Mouse (Mus musculus): Measurements from ENCODE around the gene Adam8. TPM values are rescaled to one million over a fixed set of nuclear protein-coding genes. Genes with fewer than 3 reads are reported as not detected.

Adam8 gene
- polyA plus RNA-seq, 1 experiment from 2014 or later, result 3.2 TPM

GRCm38 (mm10) chr7:139944291-139945240, 47.8 kb downstream of the Adam8 start:
- H3K4me3 ChIP-seq (ENCODE audit: low read depth, low read length), result peak overlapping the region; percentile 26

GRCm38 (mm10) chr7:139943674-139944281, 48.6 kb downstream of the Adam8 start, which contains the start of gene Utf1:
TSS of gene Utf1 (plus strand) at chr7:139943789.
- Histone ChIP-seq H3K27ac (ENCODE audit: low read depth, low read length) (no peak within 1 kb of the TSS), H3K4me1 (ENCODE audit: control insufficient read depth, insufficient read depth, low read length) (peaks cover 8% of the 10 kb centered on the region), H3K27me3 (ENCODE audit: control insufficient read depth, insufficient read depth, low read length) (peaks cover 46% of the 10 kb centered on the region), H3K9ac (replicated peaks; ENCODE audit: low read depth, low read length) (no peak within 1 kb of the TSS), H3K4me3 (ENCODE audit: low read depth, low read length) (peak within 1 kb of the TSS; percentile 26), H3K9me3 (ENCODE audit: control insufficient read depth, low read length) (no peaks in the 10 kb centered on the region), H3K36me3 (ENCODE audit: control insufficient read depth, insufficient read depth, low read length) (no peaks in the 10 kb centered on the region), H3K4me2 (ENCODE audit: low read depth, low read length) (peak within 1 kb of the TSS; percentile 43)
- peak; percentile 58; the same call in 1 of the 2 replicates for ATAC-seq (ENCODE audit: low read depth)
- WGBS, result 2% methylated on average over 56 of the region's 59 CpGs

More at GRCm38 (mm10) chr7:139944291-139945240, 47.8 kb downstream of the Adam8 start:
- peaks cover 48% of the 10 kb centered on the region for H3K27me3 ChIP-seq (ENCODE audit: control insufficient read depth, insufficient read depth, low read length)
- H3K4me2 ChIP-seq (ENCODE audit: low read depth, low read length), result peak overlapping the region; percentile 43
- H3K9me3 ChIP-seq (ENCODE audit: control insufficient read depth, low read length), result no peaks in the 10 kb centered on the region
- 3% methylated on average over 67 of the region's 68 CpGs for WGBS
- no peak overlapping the region for H3K27ac ChIP-seq (ENCODE audit: low read depth, low read length)
- no peak for ATAC-seq (ENCODE audit: low read depth)
- peaks cover 8% of the 10 kb centered on the region for H3K4me1 ChIP-seq (ENCODE audit: control insufficient read depth, insufficient read depth, low read length)
- H3K36me3 ChIP-seq (ENCODE audit: control insufficient read depth, insufficient read depth, low read length), result no peaks in the 10 kb centered on the region
- no peak overlapping the region for H3K9ac ChIP-seq (replicated peaks; ENCODE audit: low read depth, low read length)

- WGBS, result 66% methylated on average over 16 of the region's 16 CpGs
- no peaks in the 10 kb centered on the region for H3K9me3 ChIP-seq (ENCODE audit: control insufficient read depth, low read length)
- peaks cover 30% of the 10 kb centered on the region for H3K27me3 ChIP-seq (ENCODE audit: control insufficient read depth, insufficient read depth, low read length)
These were observed 51.7 kb downstream of the Adam8 start for GRCm38 (mm10) chr7:139940476-139941209.

GRCm38 (mm10) chr7:139937810-139938209, 54.6 kb downstream of the Adam8 start:
- 74% methylated on average over 5 of the region's 5 CpGs for WGBS
- H3K4me3 ChIP-seq (ENCODE audit: low read depth, low read length), result no peak overlapping the region
- no peaks in the 10 kb centered on the region for H3K36me3 ChIP-seq (ENCODE audit: control insufficient read depth, insufficient read depth, low read length)
- H3K9ac ChIP-seq (replicated peaks; ENCODE audit: low read depth, low read length), result no peak overlapping the region
- H3K27me3 ChIP-seq (ENCODE audit: control insufficient read depth, insufficient read depth, low read length), result peaks cover 2% of the 10 kb centered on the region
- H3K9me3 ChIP-seq (ENCODE audit: control insufficient read depth, low read length), result no peaks in the 10 kb centered on the region
- no peaks in the 10 kb centered on the region for H3K4me1 ChIP-seq (ENCODE audit: control insufficient read depth, insufficient read depth, low read length)
- no peak for ATAC-seq (ENCODE audit: low read depth)
- no peak overlapping the region for H3K4me2 ChIP-seq (ENCODE audit: low read depth, low read length)
- no peak overlapping the region for H3K27ac ChIP-seq (ENCODE audit: low read depth, low read length)

More at GRCm38 (mm10) chr7:139940476-139941209, 51.7 kb downstream of the Adam8 start:
- Histone ChIP-seq H3K4me1 (ENCODE audit: control insufficient read depth, insufficient read depth, low read length) (peaks cover 8% of the 10 kb centered on the region), H3K27ac (ENCODE audit: low read depth, low read length) (no peak overlapping the region), H3K36me3 (ENCODE audit: control insufficient read depth, insufficient read depth, low read length) (no peaks in the 10 kb centered on the region), H3K9ac (replicated peaks; ENCODE audit: low read depth, low read length) (no peak overlapping the region), H3K4me2 (ENCODE audit: low read depth, low read length) (no peak overlapping the region), H3K4me3 (ENCODE audit: low read depth, low read length) (no peak overlapping the region)
- ATAC-seq (ENCODE audit: low read depth), result no peak

- H3K9me3 ChIP-seq (ENCODE audit: control insufficient read depth, low read length), result no peaks in the 10 kb centered on the region
- H3K9ac ChIP-seq (replicated peaks; ENCODE audit: low read depth, low read length), result no peak overlapping the region
- 92% methylated on average over 3 of the region's 3 CpGs for WGBS
- no peaks in the 10 kb centered on the region; the same call in 1 of the 2 replicates for H3K27me3 ChIP-seq (ENCODE audit: control insufficient read depth, insufficient read depth, low read length)
- no peaks in the 10 kb centered on the region for H3K4me1 ChIP-seq (ENCODE audit: control insufficient read depth, insufficient read depth, low read length)
- H3K27ac ChIP-seq (ENCODE audit: low read depth, low read length), result no peak overlapping the region
- H3K4me3 ChIP-seq (ENCODE audit: low read depth, low read length), result no peak overlapping the region
- no peaks in the 10 kb centered on the region; the same call in 1 of the 2 replicates for H3K36me3 ChIP-seq (ENCODE audit: control insufficient read depth, insufficient read depth, low read length)
- no peak for ATAC-seq (ENCODE audit: low read depth)
- no peak overlapping the region for H3K4me2 ChIP-seq (ENCODE audit: low read depth, low read length)
These were observed 55.2 kb downstream of the Adam8 start for GRCm38 (mm10) chr7:139937138-139937537.

GRCm38 (mm10) chr7:139936705-139937104, 55.7 kb downstream of the Adam8 start:
- no peaks in the 10 kb centered on the region for H3K9me3 ChIP-seq (ENCODE audit: control insufficient read depth, low read length)
- WGBS, result 90% methylated on average over 10 of the region's 10 CpGs
- no peaks in the 10 kb centered on the region; the same call in 1 of the 2 replicates for H3K36me3 ChIP-seq (ENCODE audit: control insufficient read depth, insufficient read depth, low read length)
- no peak overlapping the region for H3K27ac ChIP-seq (ENCODE audit: low read depth, low read length)
- no peak overlapping the region for H3K4me2 ChIP-seq (ENCODE audit: low read depth, low read length)
- H3K4me3 ChIP-seq (ENCODE audit: low read depth, low read length), result no peak overlapping the region
- H3K4me1 ChIP-seq (ENCODE audit: control insufficient read depth, insufficient read depth, low read length), result no peaks in the 10 kb centered on the region
- no peak for ATAC-seq (ENCODE audit: low read depth)
- no peak overlapping the region for H3K9ac ChIP-seq (replicated peaks; ENCODE audit: low read depth, low read length)
- H3K27me3 ChIP-seq (ENCODE audit: control insufficient read depth, insufficient read depth, low read length), result no peaks in the 10 kb centered on the region

- Histone ChIP-seq H3K27ac (ENCODE audit: low read depth, low read length) (no peak overlapping the region), H3K4me3 (ENCODE audit: low read depth, low read length) (no peak overlapping the region), H3K4me1 (ENCODE audit: control insufficient read depth, insufficient read depth, low read length) (no peaks in the 10 kb centered on the region), H3K9me3 (ENCODE audit: control insufficient read depth, low read length) (no peaks in the 10 kb centered on the region), H3K9ac (replicated peaks; ENCODE audit: low read depth, low read length) (no peak overlapping the region), H3K36me3 (ENCODE audit: control insufficient read depth, insufficient read depth, low read length) (no peaks in the 10 kb centered on the region; the same call in 1 of the 2 replicates), H3K4me2 (ENCODE audit: low read depth, low read length) (no peak overlapping the region), H3K27me3 (ENCODE audit: control insufficient read depth, insufficient read depth, low read length) (no peaks in the 10 kb centered on the region)
- 20% methylated on average over 11 of the region's 11 CpGs for whole genome bisulfite sequencing
- ATAC-seq (ENCODE audit: low read depth), result peak; percentile 63; the same call in 1 of the 2 replicates
These were observed 61.6 kb downstream of the Adam8 start for GRCm38 (mm10) chr7:139930732-139931131.

Data from neural tube, embryonic 14.5 days (tissue).